Mouse (Mus musculus): Measurements from ENCODE around the gene Tmtc2.

The Tmtc2 gene

GRCm38 (mm10) chr10:105573908-105574694 is at the start of gene Tmtc2:
Gene Tmtc2, minus strand, starts transcription at chr10:105574451.
- peak; percentile 89 for DNase-seq

- no peak for DNase-seq
Measured at GRCm38 (mm10) chr10:105612117-105612516, 37.9 kb upstream of the Tmtc2 start.

GRCm38 (mm10) chr10:105598826-105599225 is 24.6 kb upstream of the Tmtc2 start:
- DNase-seq, result no peak

GRCm38 (mm10) chr10:105597226-105597625 is 23.0 kb upstream of the Tmtc2 start:
- no peak for DNase-seq

- DNase-seq, result no peak
Measured at GRCm38 (mm10) chr10:105595480-105596102, 21.3 kb upstream of the Tmtc2 start.

GRCm38 (mm10) chr10:105588141-105588540 is 13.9 kb upstream of the Tmtc2 start:
- DNase-seq, result no peak

GRCm38 (mm10) chr10:105579318-105579717 is 5.1 kb upstream of the Tmtc2 start:
- peak; percentile 5 for DNase-seq

- DNase-seq, result no peak
Measured at GRCm38 (mm10) chr10:105578291-105578845, 4.1 kb upstream of the Tmtc2 start.

- DNase-seq, result peak; percentile 94
Measured at GRCm38 (mm10) chr10:105574695-105575660, 727 bp upstream of the Tmtc2 start.

- DNase-seq, result peak; percentile 56
Measured at GRCm38 (mm10) chr10:105573306-105573907, 844 bp downstream of the Tmtc2 start.

GRCm38 (mm10) chr10:105572829-105573228 is 1.4 kb downstream of the Tmtc2 start:
- no peak for DNase-seq

GRCm38 (mm10) chr10:105572301-105572700 is 1.9 kb downstream of the Tmtc2 start:
- no peak for DNase-seq

GRCm38 (mm10) chr10:105571831-105572230 is 2.4 kb downstream of the Tmtc2 start:
- DNase-seq, result no peak

GRCm38 (mm10) chr10:105571019-105571418 is 3.2 kb downstream of the Tmtc2 start:
- DNase-seq, result no peak

- DNase-seq, result no peak
Measured at GRCm38 (mm10) chr10:105569573-105569972, 4.7 kb downstream of the Tmtc2 start.

- no peak for DNase-seq
Measured at GRCm38 (mm10) chr10:105567825-105568531, 6.3 kb downstream of the Tmtc2 start.

- DNase-seq, result no peak
Measured at GRCm38 (mm10) chr10:105561548-105561947, 12.7 kb downstream of the Tmtc2 start.

- no peak for DNase-seq
Measured at GRCm38 (mm10) chr10:105557581-105557980, 16.7 kb downstream of the Tmtc2 start.

GRCm38 (mm10) chr10:105556890-105557572 is 17.2 kb downstream of the Tmtc2 start:
- DNase-seq, result no peak

- DNase-seq, result no peak
Measured at GRCm38 (mm10) chr10:105554153-105554552, 20.1 kb downstream of the Tmtc2 start.

GRCm38 (mm10) chr10:105548040-105548439 is 26.2 kb downstream of the Tmtc2 start:
- no peak for DNase-seq

Data from liver (tissue).